Mouse (Mus musculus): ENCODE data around the gene Mthfd1l.

Gene Mthfd1l

GRCm38 (mm10) chr10:4160242-4160785, 187.4 kb downstream of the Mthfd1l start:
- DNase-seq = no peak

DNA sequence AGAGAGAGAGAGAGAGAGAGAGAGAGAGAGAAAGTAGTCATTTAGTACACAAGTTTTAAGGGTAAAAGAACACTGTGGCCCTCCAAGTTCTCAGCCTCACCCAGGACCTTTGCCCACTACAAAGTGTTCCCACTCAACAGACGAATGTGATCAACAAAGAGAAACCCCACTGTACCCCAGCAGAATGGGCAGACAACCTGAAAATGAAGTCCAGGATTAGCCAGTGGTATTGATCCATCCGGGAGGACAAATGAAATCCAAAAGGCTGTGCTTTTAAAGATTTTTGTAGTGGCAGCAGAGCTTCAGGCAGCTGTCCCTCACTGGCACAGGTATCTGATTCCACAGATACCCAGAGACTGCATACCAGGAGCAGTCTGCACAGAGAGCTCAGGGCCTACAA, 189.1 kb downstream of the Mthfd1l start:
- DNase-seq = no peak

DNA sequence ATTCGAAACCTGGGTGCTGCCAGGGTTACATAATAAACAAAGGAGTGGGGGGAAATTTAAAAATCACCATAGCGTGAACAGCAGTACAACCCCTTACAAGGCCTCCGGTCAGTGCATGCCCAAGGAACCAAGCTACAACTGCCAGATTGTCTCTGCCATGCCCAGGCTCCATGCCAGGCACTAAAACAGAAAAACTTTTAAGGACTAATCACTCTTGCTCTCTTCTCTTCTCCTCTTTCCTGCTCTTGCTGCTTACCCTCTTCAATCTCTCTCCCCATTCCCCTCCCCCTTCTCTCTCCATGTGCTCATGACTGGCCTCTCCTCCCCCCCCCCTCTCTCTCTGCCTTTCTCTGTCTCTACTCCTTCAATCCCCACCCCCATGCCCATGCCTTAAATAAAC, 190.1 kb downstream of the Mthfd1l start:
- no peak for DNase-seq

GRCm38 (mm10) chr10:4164681-4165080, 191.8 kb downstream of the Mthfd1l start:
- DNase-seq = no peak

DNA sequence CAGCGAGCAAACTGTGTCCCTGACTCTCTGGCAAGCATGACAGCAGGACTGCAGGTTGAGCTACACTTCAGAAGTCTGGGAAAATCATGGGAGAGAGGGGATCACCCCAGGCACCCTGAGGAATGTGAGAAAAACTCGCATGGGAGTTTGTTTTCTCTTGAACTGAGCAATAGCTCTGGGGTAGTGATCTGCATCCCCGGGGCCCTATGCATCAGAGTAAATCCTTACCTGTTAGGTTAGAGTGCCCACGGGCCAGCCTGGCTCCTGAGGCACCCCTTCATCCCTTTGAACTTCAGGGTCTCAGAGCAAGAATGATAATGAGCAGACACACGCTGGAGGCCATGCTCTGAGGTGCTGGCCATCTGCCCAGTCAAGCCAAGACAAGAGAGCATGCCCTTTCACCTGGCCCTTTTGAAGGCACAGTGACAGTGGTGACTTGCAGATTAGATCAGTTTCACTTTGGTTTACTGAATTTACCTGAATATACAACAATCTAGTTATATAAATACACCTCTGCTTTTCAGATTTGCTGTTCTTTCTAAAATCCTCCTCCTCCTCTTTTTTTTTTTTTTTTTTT, 195.4 kb downstream of the Mthfd1l start:
- DNase-seq = peak in 1 of 2 experiments; percentile 45

GRCm38 (mm10) chr10:4174229-4174628, 201.3 kb downstream of the Mthfd1l start:
- no peak for DNase-seq

- DNase-seq = no peak
Observed at GRCm38 (mm10) chr10:4174717-4175116, 201.8 kb downstream of the Mthfd1l start.

GRCm38 (mm10) chr10:4177285-4177684, 204.4 kb downstream of the Mthfd1l start:
- no peak for DNase-seq

DNA sequence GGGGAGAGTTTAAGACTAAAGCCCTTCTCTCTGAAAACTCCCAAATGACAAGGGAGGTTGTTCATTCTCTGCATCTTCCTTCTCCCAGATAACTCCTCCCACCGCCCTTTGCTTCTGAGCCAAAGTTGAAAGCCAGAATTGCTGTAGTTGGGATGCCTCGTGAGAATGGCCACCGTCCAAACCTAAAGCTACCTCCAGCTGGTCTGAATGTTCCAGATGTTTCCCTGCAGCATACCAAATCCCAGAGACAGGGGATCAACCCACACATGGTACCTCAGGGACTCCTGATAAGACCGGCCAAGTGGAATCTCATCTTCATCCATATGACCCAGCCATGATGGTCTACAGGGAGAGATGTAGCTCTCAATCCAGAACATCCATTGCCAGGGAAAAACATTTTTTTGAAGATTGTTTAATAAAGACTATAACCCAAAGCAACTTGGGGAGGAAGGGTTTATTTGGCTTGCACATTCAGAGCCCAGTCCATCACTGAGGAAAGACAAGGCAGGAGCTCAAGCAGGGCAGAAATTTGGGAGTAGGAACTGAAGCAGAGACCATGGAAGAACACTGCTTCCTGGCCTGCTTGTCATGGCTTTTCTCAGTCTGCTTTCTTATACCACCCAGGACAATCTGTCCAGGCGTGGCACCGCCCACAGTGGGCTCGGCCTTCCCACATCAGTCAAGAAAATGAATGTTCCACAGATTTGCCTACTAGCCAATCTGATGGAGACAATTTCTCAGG, 206.3 kb downstream of the Mthfd1l start:
- no peak for DNase-seq

DNA sequence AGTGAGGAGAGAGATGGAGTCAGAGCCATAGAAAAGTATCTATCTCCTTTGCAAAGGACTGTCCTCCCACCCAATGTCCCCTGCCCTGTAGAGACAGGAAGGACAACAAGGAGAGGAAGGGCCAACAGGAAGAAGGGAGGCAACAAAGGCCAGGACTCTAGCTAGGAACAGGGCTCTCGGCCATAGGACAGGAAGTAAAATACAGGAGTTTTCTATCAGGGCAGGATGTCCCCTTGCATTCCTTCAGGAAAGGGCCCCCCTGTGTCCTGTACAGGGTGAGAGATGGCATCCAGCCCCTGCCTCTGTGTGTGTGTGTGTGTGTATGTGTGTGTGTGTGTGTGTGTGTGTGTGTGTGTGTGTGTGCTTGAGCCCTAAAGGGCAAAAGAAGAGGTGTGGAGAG, 209.0 kb downstream of the Mthfd1l start:
- DNase-seq = peak in 1 of 2 experiments; percentile 44

- DNase-seq = no peak
Observed at GRCm38 (mm10) chr10:4182406-4182805, 209.5 kb downstream of the Mthfd1l start.

DNA sequence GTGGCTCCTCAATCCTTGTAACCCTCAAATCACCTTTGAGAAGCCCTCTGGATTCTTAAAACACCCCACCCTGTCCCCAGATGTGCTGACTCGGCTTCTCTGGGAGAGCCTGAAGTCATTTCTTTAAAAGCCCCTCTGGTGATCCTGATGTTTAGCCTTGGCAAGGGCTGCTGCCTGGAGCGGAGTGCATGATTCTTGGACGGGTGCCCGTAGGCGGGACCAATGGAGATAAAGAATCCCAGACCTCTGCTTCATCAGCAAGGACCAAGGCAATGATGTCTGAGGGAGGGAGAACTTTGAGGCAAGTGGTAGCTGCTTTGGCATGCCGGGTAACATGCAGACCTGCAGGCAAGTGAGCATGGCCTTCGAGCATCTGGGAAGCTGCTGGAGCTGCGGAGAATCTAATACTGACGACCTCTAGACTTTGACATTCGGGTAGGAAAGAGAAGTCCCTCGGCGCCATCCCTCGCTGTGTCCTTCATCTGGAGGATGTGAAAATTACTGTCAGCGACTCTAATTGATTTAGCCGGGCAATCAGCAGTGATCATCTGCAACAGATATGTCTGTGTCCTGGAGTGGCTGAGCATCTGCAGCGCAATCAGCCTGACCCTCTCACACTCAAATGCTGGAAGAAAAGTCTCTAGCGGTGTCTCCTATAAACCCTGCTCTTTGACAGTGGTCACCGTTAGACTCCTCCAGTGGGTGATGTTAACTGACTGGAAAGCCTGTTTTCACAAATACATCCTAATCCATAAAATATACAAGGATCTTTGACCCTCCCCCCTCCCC, 215.9 kb downstream of the Mthfd1l start:
- peak; percentile 68 to 71 for DNase-seq

GRCm38 (mm10) chr10:4189422-4189821, 216.5 kb downstream of the Mthfd1l start:
- DNase-seq = no peak

GRCm38 (mm10) chr10:4198978-4199377, 226.1 kb downstream of the Mthfd1l start:
- DNase-seq = no peak

DNA sequence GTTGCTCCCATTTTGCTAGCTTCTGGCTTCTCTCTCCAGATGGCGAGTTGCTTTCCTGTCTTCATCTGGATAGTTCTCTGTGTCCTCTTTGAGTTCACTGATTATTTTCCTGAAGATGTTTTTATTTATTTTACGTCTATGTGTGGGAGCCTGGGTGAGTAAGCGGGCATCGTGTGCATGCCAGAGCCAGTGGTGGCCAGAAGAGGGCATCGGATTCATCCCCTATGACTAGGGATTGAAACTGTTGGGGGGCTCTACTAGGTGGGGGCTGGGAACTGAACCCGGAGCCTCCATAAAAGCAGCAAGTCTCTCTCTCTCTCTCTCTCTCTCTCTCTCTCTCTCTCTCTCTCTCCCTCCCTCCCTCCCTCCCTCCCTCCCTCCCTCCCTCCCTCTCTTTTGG, 227.0 kb downstream of the Mthfd1l start:
- DNase-seq = no peak

DNA sequence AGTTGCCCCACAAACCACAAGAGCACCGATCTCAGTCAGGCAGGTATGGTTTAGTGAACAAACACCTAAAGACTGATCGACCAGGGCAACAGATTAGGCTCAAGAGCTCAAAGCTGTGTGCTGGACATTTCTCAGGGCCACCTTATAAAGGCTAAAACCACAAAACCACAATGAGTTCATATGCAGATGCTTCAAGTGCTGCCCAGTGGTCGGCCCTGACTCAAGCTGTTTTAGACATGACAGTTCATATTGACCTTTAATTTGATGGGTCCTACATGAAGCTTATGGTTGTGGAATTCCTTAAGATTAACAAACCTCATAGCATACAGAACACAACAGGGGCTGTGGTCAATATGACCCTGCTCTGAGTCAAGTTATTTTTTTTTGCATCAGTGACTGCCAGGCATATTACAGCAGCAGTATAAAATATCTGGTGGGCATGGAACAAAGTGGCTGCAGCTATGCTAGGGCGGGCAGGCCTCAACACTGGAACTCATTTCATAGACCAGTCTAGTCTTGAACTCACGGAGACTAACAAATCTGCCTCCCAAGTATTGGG, 227.7 kb downstream of the Mthfd1l start:
- no peak for DNase-seq

GRCm38 (mm10) chr10:4201141-4201540, 228.2 kb downstream of the Mthfd1l start:
- no peak for DNase-seq

GRCm38 (mm10) chr10:4203651-4204050, 230.7 kb downstream of the Mthfd1l start:
- peak in 1 of 2 experiments; percentile 40 for DNase-seq

GRCm38 (mm10) chr10:4209040-4209439, 236.1 kb downstream of the Mthfd1l start:
- no peak for DNase-seq

- DNase-seq = peak in 1 of 2 experiments; percentile 31
Observed at GRCm38 (mm10) chr10:4210313-4211066, 237.6 kb downstream of the Mthfd1l start.

DNA sequence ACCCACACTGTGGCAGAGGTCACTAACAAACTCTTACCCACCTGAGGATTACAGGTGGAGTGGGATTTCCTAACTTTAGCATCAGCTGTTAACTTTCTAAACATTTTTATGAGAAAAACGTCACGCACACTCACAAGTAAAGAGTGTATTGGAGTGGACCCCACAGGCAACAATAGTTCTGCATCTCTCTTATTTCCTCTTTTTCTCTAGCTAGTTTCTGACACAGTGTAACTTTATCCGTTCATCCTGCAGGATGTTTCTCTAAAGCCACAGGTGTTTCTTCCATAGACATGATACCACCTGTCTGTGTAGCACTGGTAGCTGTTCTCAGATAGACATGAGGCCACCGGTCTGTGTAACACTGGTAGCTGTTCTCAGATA, 238.1 kb downstream of the Mthfd1l start:
- no peak for DNase-seq

All from kidney, postnatal 25 days (tissue).